Comparison of ENCODE assay signal across 10 mouse cellular contexts in the genomic region with DNA sequence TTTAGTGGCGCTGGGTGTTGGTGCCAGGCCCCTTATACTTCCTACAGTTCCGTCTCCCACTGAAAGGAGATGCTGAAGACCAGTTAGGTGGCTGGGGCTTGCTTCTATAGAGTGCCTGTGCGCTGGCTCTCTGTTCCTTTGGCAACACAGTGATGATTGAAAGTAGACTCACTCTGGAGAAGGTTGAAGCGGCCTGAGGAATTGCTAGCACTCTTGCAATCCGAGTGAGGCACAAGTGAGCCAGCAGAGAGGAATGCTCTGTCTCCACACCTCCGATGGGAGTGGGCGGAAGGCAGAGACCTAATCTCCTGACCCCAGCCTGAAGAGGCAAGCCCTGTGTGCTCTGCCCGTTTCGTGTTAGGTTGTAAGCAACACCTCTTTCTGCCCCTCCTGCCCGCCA. TPM values are rescaled to one million over a fixed set of nuclear protein-coding genes. Genes with fewer than 3 reads are reported as not detected.
DNase-seq lines count a peak whose midpoint lies in the region; ATAC-seq lines count a peak whose summit lies in the region.
"Had no signal": no experiment of that assay in that cellular context is flagged by ENCODE, and none has a peak within 500 bp of the region (broad histone marks: within the 10 kb centered on the region; RNA-seq: fewer than 3 reads in every experiment).

No protein-coding gene starts in this region.

- H3K9ac ChIP-seq in heart, embryonic 16.5 days (ENCODE audit: low read length) = peak overlapping the region; percentile 8; the same call in 1 of the 2 replicates

- H3K27me3 ChIP-seq in heart, embryonic 16.5 days (ENCODE audit: control insufficient read depth, insufficient read depth, low read length) = no peaks in the 10 kb centered on the region

- intact Hi-C loops in heart, postnatal 10 days (cut with DNase I) = loop anchor here (5.0 kb wide), 1 partner anchor 139 kb away; the partner anchor contains the start of gene Smndc1
- intact Hi-C loops in left cerebral cortex, postnatal 4 days (cut with DNase I) = no loop called here

- WGBS in heart, embryonic 16.5 days = 46% methylated on average over 10 of the region's 10 CpGs

- H3K27ac ChIP-seq in heart, embryonic 16.5 days (ENCODE audit: low read length) = no peak overlapping the region

- H3K36me3 ChIP-seq in heart, embryonic 16.5 days (ENCODE audit: control insufficient read depth, insufficient read depth) = no peaks in the 10 kb centered on the region

- peaks cover 40% of the 10 kb centered on the region for H3K4me1 ChIP-seq in heart, embryonic 16.5 days (ENCODE audit: control insufficient read depth, insufficient read depth, low read length)

- H3K4me2 ChIP-seq in heart, embryonic 16.5 days (ENCODE audit: low read depth, low read length) = peak overlapping the region; percentile 36

- peak overlapping the region; percentile 16 for H3K4me3 ChIP-seq in heart, embryonic 16.5 days (ENCODE audit: low read length)

- no peak for ATAC-seq in heart, embryonic 16.5 days (replicated peaks; ENCODE audit: extremely low read depth, insufficient read depth, low FRiP score)

- H3K9me3 ChIP-seq in heart, embryonic 16.5 days (replicated peaks; ENCODE audit: control insufficient read depth, low read length) = no peaks in the 10 kb centered on the region

- DNase-seq in heart, postnatal 4 days = no peak
- DNase-seq in 3T3-L1 (ENCODE audit: low read depth, low spot score) (peak; percentile 96), adipocyte (ENCODE audit: low spot score) (peak; percentile 56)
- peak; percentile 39 to 50 for DNase-seq in heart, postnatal 10 days
- DNase-seq in right cerebral cortex, postnatal 36 days (ENCODE audit: low spot score in 2 of 2) = no peak
- DNase-seq in gastrocnemius, postnatal 10 days = no peak
- DNase-seq in left cerebral cortex, postnatal 4 days = no peak
- DNase-seq: kidney, adult 18-20 months; lung, postnatal 36 days had no signal

RNA-seq across cellular contexts. Expression of gene Dusp5, which starts 2.5 kb away (rescaled TPM):
- 9.0 and 11.5 TPM in 2 replicates for polyA plus RNA-seq in heart, embryonic 16.5 days (2015; fragmentation: Nextera tagmentation; extraction: Ambion mirVana)
- total RNA-seq in heart, postnatal 4 days (2021) = 10 to 100 TPM; 18.7 to 20.7 TPM
- total RNA-seq in heart, postnatal 10 days (2021) = 10 to 100 TPM; 10.3 to 14.2 TPM
- 1 to 10 TPM; 1.3 to 2.3 TPM for total RNA-seq in gastrocnemius, postnatal 10 days (2021)
- 1 to 10 TPM; 2.7 to 4.3 TPM for total RNA-seq in left cerebral cortex, postnatal 4 days (2021)

RNA-seq across cellular contexts. Expression of gene Nutf2-ps1, which starts 57.5 kb away (rescaled TPM):
- polyA plus RNA-seq in heart, embryonic 16.5 days (2015; fragmentation: Nextera tagmentation; extraction: Ambion mirVana) = 260 and 349 TPM in 2 replicates
- total RNA-seq in heart, postnatal 4 days (2021) = 100 to 1,000 TPM; 124 to 126 TPM
- 100 to 1,000 TPM in 1 of 2 experiments, 10 to 100 TPM in 1; 81.9 to 104 TPM for total RNA-seq in heart, postnatal 10 days (2021)
- 10 to 100 TPM; 83.4 to 96.6 TPM for total RNA-seq in gastrocnemius, postnatal 10 days (2021)
- 10 to 100 TPM; 67.0 to 78.7 TPM for total RNA-seq in left cerebral cortex, postnatal 4 days (2021)

Comparison
In these comparisons a context has a peak if more than half of its experiments do, and no peak if none do; other contexts are left out.
1. DNase-seq: peak in 3T3-L1 (single experiment), adipocyte (single experiment) and heart, postnatal 10 days (2 of 2); none in heart, postnatal 4 days (single experiment), right cerebral cortex, postnatal 36 days (0 of 2), gastrocnemius, postnatal 10 days (single experiment) and left cerebral cortex, postnatal 4 days (single experiment).